Mouse (Mus musculus): ENCODE measurements around the gene Zic4. TPM values are rescaled to one million over a fixed set of nuclear protein-coding genes. Genes with fewer than 3 reads are reported as not detected.

Zic4 gene
- polyA plus RNA-seq, 1 experiment from 2014 or later, result 0.77 TPM

- Histone ChIP-seq H3K4me1 (peaks cover 22% of the 10 kb centered on the region), H3K27ac (no peak overlapping the region), H3K9ac (0 out of 2 replicates have a peak overlapping the region, but pooled peaks have one; percentile 32), H3K4me2 (peak overlapping the region; percentile 46), H3K27me3 (peaks cover 99% of the 10 kb centered on the region), H3K9me3 (no peaks in the 10 kb centered on the region), H3K4me3 (peak overlapping the region; percentile 34), H3K36me3 (no peaks in the 10 kb centered on the region)
- peak; percentile 35; the same call in 1 of the 2 replicates for ATAC-seq (ENCODE audit: insufficient number of reproducible peaks, insufficient read depth, low FRiP score, low TSS enrichment, low read depth)
- under 1% methylated on average over 41 of the region's 42 CpGs for WGBS
Measured at GRCm38 (mm10) chr9:91364971-91365501, 2.8 kb downstream of the Zic4 start.

GRCm38 (mm10) chr9:91365664-91366063 lies 3.5 kb downstream of the Zic4 start, which contains the start of gene Zic1:
Gene Zic1, minus strand, starts transcription at chr9:91365810.
- Histone ChIP-seq H3K9ac (peak within 1 kb of the TSS; percentile 32; the same call in 1 of the 2 replicates), H3K4me3 (peak within 1 kb of the TSS; percentile 34), H3K4me2 (peak within 1 kb of the TSS; percentile 46), H3K9me3 (no peaks in the 10 kb centered on the region), H3K36me3 (no peaks in the 10 kb centered on the region), H3K4me1 (peaks cover 22% of the 10 kb centered on the region), H3K27ac (no peak within 1 kb of the TSS), H3K27me3 (peaks cover 99% of the 10 kb centered on the region)
- under 1% methylated on average over 28 of the region's 33 CpGs for WGBS
- no peak for ATAC-seq (ENCODE audit: insufficient number of reproducible peaks, insufficient read depth, low FRiP score, low TSS enrichment, low read depth)

- Histone ChIP-seq H3K4me2 (no peak overlapping the region), H3K9ac (no peak overlapping the region), H3K4me1 (peaks cover 22% of the 10 kb centered on the region), H3K36me3 (no peaks in the 10 kb centered on the region), H3K27ac (no peak overlapping the region), H3K9me3 (no peaks in the 10 kb centered on the region), H3K4me3 (no peak overlapping the region), H3K27me3 (peaks cover 99% of the 10 kb centered on the region)
- WGBS, result 1% methylated on average over 17 of the region's 18 CpGs
- ATAC-seq (ENCODE audit: insufficient number of reproducible peaks, insufficient read depth, low FRiP score, low TSS enrichment, low read depth), result no peak
Measured at GRCm38 (mm10) chr9:91366226-91366998, 4.2 kb downstream of the Zic4 start.

- H3K27me3 ChIP-seq, result peaks cover 99% of the 10 kb centered on the region
- H3K4me1 ChIP-seq, result peaks cover 15% of the 10 kb centered on the region
- WGBS, result under 1% methylated on average over 30 of the region's 30 CpGs
- no peak overlapping the region for H3K9ac ChIP-seq
- ATAC-seq (ENCODE audit: insufficient number of reproducible peaks, insufficient read depth, low FRiP score, low TSS enrichment, low read depth), result no peak
- no peaks in the 10 kb centered on the region for H3K9me3 ChIP-seq
- no peaks in the 10 kb centered on the region for H3K36me3 ChIP-seq
- no peak overlapping the region for H3K4me3 ChIP-seq
- H3K4me2 ChIP-seq, result no peak overlapping the region
- H3K27ac ChIP-seq, result no peak overlapping the region
Measured at GRCm38 (mm10) chr9:91366999-91367811, 5.0 kb downstream of the Zic4 start.

GRCm38 (mm10) chr9:91368150-91368549 lies 5.9 kb downstream of the Zic4 start:
- Histone ChIP-seq H3K9me3 (no peaks in the 10 kb centered on the region), H3K27me3 (peaks cover 99% of the 10 kb centered on the region), H3K4me3 (no peak overlapping the region), H3K4me2 (no peak overlapping the region), H3K36me3 (no peaks in the 10 kb centered on the region), H3K27ac (no peak overlapping the region), H3K4me1 (peaks cover 14% of the 10 kb centered on the region), H3K9ac (no peak overlapping the region)
- ATAC-seq (ENCODE audit: insufficient number of reproducible peaks, insufficient read depth, low FRiP score, low TSS enrichment, low read depth), result no peak
- WGBS, result 0% methylated on average over 3 of the region's 3 CpGs

- H3K9ac ChIP-seq, result no peak overlapping the region
- peaks cover 96% of the 10 kb centered on the region for H3K27me3 ChIP-seq
- H3K4me1 ChIP-seq, result peaks cover 14% of the 10 kb centered on the region
- 3% methylated on average over 13 of the region's 13 CpGs for WGBS
- H3K4me2 ChIP-seq, result no peak overlapping the region
- ATAC-seq (ENCODE audit: insufficient number of reproducible peaks, insufficient read depth, low FRiP score, low TSS enrichment, low read depth), result no peak
- no peaks in the 10 kb centered on the region for H3K9me3 ChIP-seq
- no peak overlapping the region for H3K27ac ChIP-seq
- H3K36me3 ChIP-seq, result no peaks in the 10 kb centered on the region
- H3K4me3 ChIP-seq, result no peak overlapping the region
Measured at GRCm38 (mm10) chr9:91368946-91369292, 6.7 kb downstream of the Zic4 start.

GRCm38 (mm10) chr9:91369293-91369991 lies 7.2 kb downstream of the Zic4 start:
- Histone ChIP-seq H3K4me1 (peaks cover 11% of the 10 kb centered on the region), H3K27ac (no peak overlapping the region), H3K9me3 (no peaks in the 10 kb centered on the region), H3K9ac (no peak overlapping the region), H3K36me3 (no peaks in the 10 kb centered on the region), H3K4me3 (no peak overlapping the region), H3K4me2 (no peak overlapping the region), H3K27me3 (peaks cover 96% of the 10 kb centered on the region)
- WGBS, result 2% methylated on average over 26 of the region's 26 CpGs
- no peak for ATAC-seq (ENCODE audit: insufficient number of reproducible peaks, insufficient read depth, low FRiP score, low TSS enrichment, low read depth)

- Histone ChIP-seq H3K9ac (no peak overlapping the region), H3K4me2 (no peak overlapping the region), H3K4me1 (peaks cover 3% of the 10 kb centered on the region), H3K9me3 (no peaks in the 10 kb centered on the region), H3K27me3 (peaks cover 96% of the 10 kb centered on the region), H3K27ac (no peak overlapping the region), H3K4me3 (no peak overlapping the region), H3K36me3 (no peaks in the 10 kb centered on the region)
- ATAC-seq (ENCODE audit: insufficient number of reproducible peaks, insufficient read depth, low FRiP score, low TSS enrichment, low read depth), result no peak
- 13% methylated on average over 6 of the region's 6 CpGs for WGBS
Measured at GRCm38 (mm10) chr9:91370191-91370708, 8.0 kb downstream of the Zic4 start.

- no peaks in the 10 kb centered on the region for H3K9me3 ChIP-seq
- H3K27me3 ChIP-seq, result peaks cover 96% of the 10 kb centered on the region
- H3K36me3 ChIP-seq, result no peaks in the 10 kb centered on the region
- no peak overlapping the region for H3K27ac ChIP-seq
- no peak overlapping the region for H3K4me3 ChIP-seq
- H3K9ac ChIP-seq, result no peak overlapping the region
- H3K4me2 ChIP-seq, result no peak overlapping the region
- no peak for ATAC-seq (ENCODE audit: insufficient number of reproducible peaks, insufficient read depth, low FRiP score, low TSS enrichment, low read depth)
- no peaks in the 10 kb centered on the region for H3K4me1 ChIP-seq
Measured at GRCm38 (mm10) chr9:91371011-91371410, 8.8 kb downstream of the Zic4 start.

GRCm38 (mm10) chr9:91371608-91372007 lies 9.4 kb downstream of the Zic4 start:
- no peaks in the 10 kb centered on the region for H3K36me3 ChIP-seq
- 12% methylated on average over 4 of the region's 4 CpGs for WGBS

More at GRCm38 (mm10) chr9:91371608-91372007, 9.4 kb downstream of the Zic4 start:
- H3K4me3 ChIP-seq, result no peak overlapping the region
- no peak overlapping the region for H3K4me2 ChIP-seq
- no peak for ATAC-seq (ENCODE audit: insufficient number of reproducible peaks, insufficient read depth, low FRiP score, low TSS enrichment, low read depth)
- no peak overlapping the region for H3K27ac ChIP-seq
- H3K9ac ChIP-seq, result no peak overlapping the region
- peaks cover 97% of the 10 kb centered on the region for H3K27me3 ChIP-seq
- H3K9me3 ChIP-seq, result no peaks in the 10 kb centered on the region
- no peaks in the 10 kb centered on the region for H3K4me1 ChIP-seq

Data from embryonic facial prominence, embryonic 13.5 days (tissue).